Mouse (Mus musculus) kidney, adult 8-10 months (tissue): Measurements from ENCODE around the gene Wnt4.
A peak's percentile ranks its signal among the peaks of the same experiment; 100 is the strongest.

Experiments used
- DNase-seq, 2 experiments: peaks; one replicate each; pipeline ENCODE4 v3.0.0; 2022

The Wnt4 gene

GRCm38 (mm10) chr4:137279346-137279745 lies 2.1 kb downstream of the Wnt4 start:
- DNase-seq = no peak

- no peak for DNase-seq
Observed at GRCm38 (mm10) chr4:137281273-137281672, 4.0 kb downstream of the Wnt4 start.

GRCm38 (mm10) chr4:137282122-137282521 lies 4.8 kb downstream of the Wnt4 start:
- no peak for DNase-seq

GRCm38 (mm10) chr4:137282584-137283406 lies 5.5 kb downstream of the Wnt4 start:
- DNase-seq = no peak

GRCm38 (mm10) chr4:137283407-137283732 lies 6.1 kb downstream of the Wnt4 start:
- DNase-seq = no peak

- DNase-seq = no peak
Observed at GRCm38 (mm10) chr4:137285876-137286661, 8.8 kb downstream of the Wnt4 start.

- no peak for DNase-seq
Observed at GRCm38 (mm10) chr4:137286662-137286953, 9.3 kb downstream of the Wnt4 start.

GRCm38 (mm10) chr4:137287206-137287605 lies 9.9 kb downstream of the Wnt4 start:
- DNase-seq = no peak

- peak; percentile 38 to 63 for DNase-seq
Observed at GRCm38 (mm10) chr4:137287818-137288217, 10.5 kb downstream of the Wnt4 start.

GRCm38 (mm10) chr4:137289701-137290100 lies 12.4 kb downstream of the Wnt4 start:
- DNase-seq = no peak

GRCm38 (mm10) chr4:137290250-137290649 lies 13.0 kb downstream of the Wnt4 start:
- DNase-seq = no peak

GRCm38 (mm10) chr4:137292625-137293024 lies 15.3 kb downstream of the Wnt4 start:
- DNase-seq = no peak

GRCm38 (mm10) chr4:137294032-137294431 lies 16.7 kb downstream of the Wnt4 start:
- DNase-seq = no peak

- no peak for DNase-seq
Observed at GRCm38 (mm10) chr4:137294474-137294873, 17.2 kb downstream of the Wnt4 start.

- DNase-seq = no peak
Observed at GRCm38 (mm10) chr4:137294951-137295350, 17.7 kb downstream of the Wnt4 start.

- DNase-seq = no peak
Observed at GRCm38 (mm10) chr4:137297611-137298010, 20.3 kb downstream of the Wnt4 start.

- DNase-seq = no peak
Observed at GRCm38 (mm10) chr4:137298406-137298805, 21.1 kb downstream of the Wnt4 start.

- no peak for DNase-seq
Observed at GRCm38 (mm10) chr4:137300227-137300626, 22.9 kb downstream of the Wnt4 start.

GRCm38 (mm10) chr4:137301635-137302034 lies 24.3 kb downstream of the Wnt4 start:
- no peak for DNase-seq

- DNase-seq = no peak
Observed at GRCm38 (mm10) chr4:137304106-137304505, 26.8 kb downstream of the Wnt4 start.

- DNase-seq = no peak
Observed at GRCm38 (mm10) chr4:137305066-137305465, 27.8 kb downstream of the Wnt4 start.

- peak in 1 of 2 experiments; percentile 13 for DNase-seq
Observed at GRCm38 (mm10) chr4:137305831-137306576, 28.7 kb downstream of the Wnt4 start.

GRCm38 (mm10) chr4:137306577-137306888 lies 29.2 kb downstream of the Wnt4 start:
- no peak for DNase-seq
